Mouse (Mus musculus) lung, adult 2 months (tissue): ENCODE measurements at regions not wholly inside any gene's neighbourhood (a gene's known extent, or its start where the extent isn't known, plus 50 kb on each side); places are given as distances from the start of the nearest gene placed in this dataset.

ENCODE experiments used
- CTCF ChIP-seq: fragments of 200-500 bp; IDR thresholded peaks from 2 replicates; pipeline ENCODE4 v1.5.1; 2011; ENCODE audit warnings: mild to moderate bottlenecking, low read length, control low read depth; ENCODE audit not compliant: insufficient read depth
- POLR2A ChIP-seq: fragments of 200-500 bp; IDR thresholded peaks from 2 replicates; pipeline ENCODE4 v1.6.1; 2011; ENCODE audit warnings: low read depth, mild to moderate bottlenecking, control low read depth, low read length, borderline replicate concordance; ENCODE audit errors: extremely low read depth

- TF ChIP-seq CTCF = no peak
- TF ChIP-seq POLR2A = no peak
Measured at GRCm38 (mm10) chr6:117430876-117431781, 262.8 kb downstream of the Cxcl12 start.
